Mouse (Mus musculus): ENCODE data around the gene Xiap.

- TF ChIP-seq POLR2A (IDR thresholded peaks at IDR 0.05; ENCODE audit: borderline replicate concordance, extremely low read depth, insufficient read depth, insufficient read length, poor library complexity, severe bottlenecking), result no peak
- TF ChIP-seq CTCF (IDR thresholded peaks at IDR 0.05; ENCODE audit: borderline replicate concordance, extremely low read depth, insufficient read depth, insufficient read length), result no peak
These were observed 4.1 kb downstream of the Xiap start for GRCm38 (mm10) chrX:42063621-42064020.

Data from brain, embryonic 14.5 days (tissue).